Mouse (Mus musculus) embryonic facial prominence, embryonic 15.5 days (tissue): ENCODE data around the gene Gm10570. TPM values are rescaled to one million over a fixed set of nuclear protein-coding genes. Genes with fewer than 3 reads are reported as not detected.
A peak's percentile ranks its signal among the peaks of the same experiment; 100 is the strongest.

Source experiments
- ATAC-seq: fragments of 200-750 bp; cut with Nextera tagmentation; 2 replicates; pipeline ENCODE4 v1.8.0; 2017; ENCODE audit warnings: low read depth, moderate TSS enrichment; ENCODE audit not compliant: insufficient number of reproducible peaks, low FRiP score, low TSS enrichment
- H3K27ac ChIP-seq: fragments of 300-500 bp; sonication (generic); replicated peaks from 2 replicates; pipeline ENCODE4 v1.5.1; 2015; ENCODE audit warnings: mild to moderate bottlenecking, inconsistent platforms
- H3K27me3 ChIP-seq: fragments of 300-500 bp; sonication (generic); 2 replicates; pipeline ENCODE4 v1.6.1; 2015; ENCODE audit warnings: inconsistent platforms
- H3K36me3 ChIP-seq: fragments of 300-500 bp; sonication (generic); 2 replicates; pipeline ENCODE4 v1.6.1; 2015; ENCODE audit warnings: mild to moderate bottlenecking, inconsistent platforms
- H3K4me1 ChIP-seq: fragments of 300-500 bp; sonication (generic); 2 replicates; pipeline ENCODE4 v1.6.1; 2015; ENCODE audit warnings: inconsistent platforms
- H3K4me2 ChIP-seq: fragments of 300-500 bp; sonication (generic); replicated peaks from 2 replicates; pipeline ENCODE4 v1.6.1; 2015; ENCODE audit warnings: mild to moderate bottlenecking, inconsistent platforms
- H3K4me3 ChIP-seq: fragments of 300-500 bp; sonication (generic); replicated peaks from 2 replicates; pipeline ENCODE4 v1.5.1; 2015; ENCODE audit warnings: mild to moderate bottlenecking, inconsistent platforms
- H3K9ac ChIP-seq: fragments of 300-500 bp; sonication (generic); 2 replicates; pipeline ENCODE4 v1.6.1; 2015; ENCODE audit warnings: inconsistent platforms
- H3K9me3 ChIP-seq: fragments of 300-500 bp; sonication (generic); replicated peaks from 2 replicates; pipeline ENCODE4 v1.6.1; 2016; ENCODE audit warnings: inconsistent platforms
- WGBS: fragments of 180-500 bp; shearing (Covaris S2); methylation state at CpG from one replicate; pipeline ENCODE4 v1.1.7; 2015; 5-methylcytosine and 5-hydroxymethylcytosine counted together
- polyA plus RNA-seq: library from polyadenylated mRNA; unstranded; fragments of >200 nt; fragmentation: Nextera tagmentation; extraction: Ambion mirVana; gene quantifications from 2 replicates; pipeline ENCODE4 v1.2.1, GENCODE M21; 2015

The Gm10570 gene
- polyA plus RNA-seq, 1 experiment from 2014 or later = 0.36 TPM

DNA sequence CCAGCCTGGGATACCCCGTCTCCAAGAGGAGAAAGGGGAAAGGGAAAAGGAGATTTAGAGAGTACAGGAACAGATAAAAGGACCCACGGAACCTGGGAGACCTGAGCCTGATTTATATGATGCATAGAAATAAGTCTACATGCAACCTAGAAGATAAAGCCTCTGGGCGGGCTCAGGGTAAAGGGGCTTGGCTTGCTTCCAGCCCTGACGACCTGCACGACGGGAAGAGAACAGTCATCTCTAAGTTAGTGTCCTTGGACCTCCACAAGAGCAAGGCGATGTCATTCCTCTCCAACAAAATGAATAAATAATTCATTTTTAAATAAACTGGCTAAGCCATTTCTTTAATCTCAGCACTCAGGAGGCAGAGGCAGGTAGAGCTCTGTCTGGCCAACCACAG, 14.1 kb upstream of the Gm10570 start:
- H3K36me3 ChIP-seq = peaks cover 74% of the 10 kb centered on the region
- no peak overlapping the region for H3K9ac ChIP-seq
- H3K4me3 ChIP-seq = no peak overlapping the region
- H3K4me2 ChIP-seq = no peak overlapping the region
- no peaks in the 10 kb centered on the region for H3K4me1 ChIP-seq
- H3K27me3 ChIP-seq = no peaks in the 10 kb centered on the region
- H3K9me3 ChIP-seq = no peaks in the 10 kb centered on the region
- WGBS = 74% methylated on average over 7 of the region's 7 CpGs
- no peak overlapping the region for H3K27ac ChIP-seq
- no peak for ATAC-seq

DNA sequence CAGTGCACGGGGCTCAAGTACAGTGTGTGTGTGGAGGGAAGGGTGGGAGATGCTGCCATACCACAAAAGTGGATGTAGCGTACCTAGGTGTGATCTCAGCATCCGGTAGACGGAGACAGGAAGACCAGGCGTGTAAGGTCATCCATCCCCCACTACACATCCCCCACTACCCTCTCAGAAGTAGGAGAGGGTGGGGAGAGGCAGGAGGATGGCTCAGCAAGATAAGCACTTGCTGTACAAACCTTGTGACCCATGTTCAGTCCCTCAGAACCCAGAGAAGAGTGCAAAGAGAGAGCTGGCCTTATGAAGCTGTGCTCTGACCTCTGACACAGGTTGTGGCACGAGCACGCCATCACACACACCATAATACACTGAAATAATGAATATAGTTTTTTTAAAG, 13.2 kb upstream of the Gm10570 start:
- ATAC-seq = no peak
- H3K9ac ChIP-seq = no peak overlapping the region
- 90% methylated on average over 7 of the region's 7 CpGs for WGBS
- no peaks in the 10 kb centered on the region for H3K4me1 ChIP-seq
- H3K27me3 ChIP-seq = no peaks in the 10 kb centered on the region
- H3K4me3 ChIP-seq = no peak overlapping the region
- no peak overlapping the region for H3K27ac ChIP-seq
- H3K36me3 ChIP-seq = peaks cover 66% of the 10 kb centered on the region
- H3K4me2 ChIP-seq = no peak overlapping the region
- H3K9me3 ChIP-seq = no peaks in the 10 kb centered on the region

DNA sequence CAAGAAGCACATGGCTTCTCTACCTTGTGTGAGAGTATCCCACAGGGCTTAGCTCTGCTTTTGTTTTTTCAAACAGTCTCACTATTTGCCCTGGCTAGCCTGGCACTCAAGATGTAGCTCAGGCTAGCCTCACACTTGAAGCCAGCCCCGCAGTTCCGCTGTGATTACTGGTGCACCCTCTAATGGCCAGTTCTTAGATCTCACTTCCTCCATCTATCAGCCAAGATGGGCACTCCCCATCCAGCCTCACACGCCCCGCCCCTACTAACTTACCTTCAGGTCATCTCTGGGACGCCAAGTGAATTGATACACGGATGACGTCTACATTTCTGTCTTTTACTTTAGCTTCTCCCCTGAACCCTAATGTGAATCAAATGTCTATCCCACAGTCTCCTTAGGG, 11.1 kb upstream of the Gm10570 start:
- WGBS = 84% methylated on average over 7 of the region's 7 CpGs
- Histone ChIP-seq H3K36me3 (peaks cover 65% of the 10 kb centered on the region), H3K27me3 (no peaks in the 10 kb centered on the region), H3K9me3 (no peaks in the 10 kb centered on the region), H3K4me2 (no peak overlapping the region), H3K27ac (no peak overlapping the region), H3K4me1 (no peaks in the 10 kb centered on the region), H3K4me3 (no peak overlapping the region), H3K9ac (no peak overlapping the region)
- ATAC-seq = no peak

DNA sequence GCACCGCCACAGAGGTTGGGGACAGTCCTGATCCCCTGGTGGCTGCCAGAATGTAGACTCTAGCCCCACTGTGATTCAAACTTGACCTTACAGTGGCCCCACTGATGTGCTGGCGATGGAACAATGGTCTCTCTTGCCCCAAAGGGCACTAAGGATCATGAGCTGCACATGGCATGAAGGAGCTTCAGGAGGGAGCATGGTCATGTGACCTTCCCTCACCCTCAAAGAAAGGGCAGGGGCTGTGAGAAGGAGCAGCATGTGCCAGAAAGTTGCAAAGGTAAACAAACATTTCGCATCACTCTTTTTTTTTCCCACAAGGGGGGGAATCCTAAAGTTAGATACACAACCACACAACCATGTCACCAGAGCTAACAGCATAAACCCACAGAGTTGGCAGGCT, 9.6 kb upstream of the Gm10570 start:
- no peak overlapping the region for H3K4me3 ChIP-seq
- no peak overlapping the region for H3K9ac ChIP-seq
- no peak for ATAC-seq
- no peaks in the 10 kb centered on the region for H3K9me3 ChIP-seq
- no peak overlapping the region for H3K27ac ChIP-seq
- no peak overlapping the region for H3K4me2 ChIP-seq
- no peaks in the 10 kb centered on the region for H3K27me3 ChIP-seq
- 70% methylated on average over 3 of the region's 3 CpGs for WGBS
- H3K36me3 ChIP-seq = peaks cover 56% of the 10 kb centered on the region
- H3K4me1 ChIP-seq = no peaks in the 10 kb centered on the region

DNA sequence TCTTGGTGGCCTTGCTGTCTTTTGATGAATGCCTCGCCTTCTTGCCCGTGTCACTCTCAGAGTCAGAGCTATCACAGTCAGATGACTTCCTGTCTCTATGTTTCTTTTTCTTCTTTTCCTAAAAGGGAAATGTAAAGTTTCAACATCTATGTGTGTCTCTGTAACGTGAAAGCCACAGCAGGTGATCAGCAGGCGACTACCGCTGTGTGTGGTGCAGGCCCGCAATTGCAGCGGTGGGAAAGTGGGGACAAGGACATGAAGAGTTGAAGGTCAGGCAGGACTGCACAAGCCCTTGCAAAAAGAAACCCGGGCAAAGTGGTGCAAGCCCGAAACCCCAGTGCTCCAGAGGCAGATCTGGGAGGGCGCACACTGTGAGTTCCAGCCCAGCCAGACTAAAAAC, 8.2 kb upstream of the Gm10570 start:
- H3K36me3 ChIP-seq = peaks cover 43% of the 10 kb centered on the region
- ATAC-seq = no peak
- 79% methylated on average over 10 of the region's 10 CpGs for WGBS

DNA sequence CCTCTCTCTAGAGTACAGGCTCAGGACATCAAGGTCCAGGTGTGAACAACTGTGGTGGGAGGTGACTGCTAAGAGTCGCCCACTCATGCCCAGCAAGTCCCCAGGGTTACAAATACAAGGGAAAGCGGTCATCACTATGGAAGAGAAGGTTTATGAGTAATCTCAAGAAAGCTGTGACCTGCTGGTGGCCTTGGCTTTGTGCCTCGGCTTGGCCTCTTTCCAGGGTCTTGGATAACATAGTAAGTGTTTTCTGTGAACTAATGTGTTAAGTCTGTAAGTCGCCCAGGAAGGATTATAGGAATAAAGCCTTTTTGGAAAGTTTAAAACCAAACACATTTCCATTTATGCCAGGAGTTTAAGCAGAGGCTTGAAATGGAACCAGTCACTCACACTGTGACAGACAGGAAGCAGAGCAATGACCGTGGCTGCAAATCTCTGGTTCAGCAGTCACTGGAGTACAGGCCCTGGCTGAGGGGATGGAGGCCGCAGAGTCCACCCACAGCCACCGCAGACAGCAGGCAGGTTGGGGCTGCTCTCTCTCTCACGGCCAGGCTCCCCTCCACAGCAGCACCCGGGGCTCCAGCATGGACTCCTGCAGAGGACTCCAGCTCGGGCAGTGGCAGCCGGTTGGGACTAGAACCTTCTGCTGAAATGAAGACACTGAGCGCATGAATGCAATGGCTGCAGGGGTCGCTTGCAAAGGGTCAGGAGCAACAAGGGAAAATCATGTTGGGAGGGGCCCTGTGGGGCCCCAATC, 7.5 kb upstream of the Gm10570 start:
- Histone ChIP-seq H3K4me2 (no peak overlapping the region), H3K9me3 (no peaks in the 10 kb centered on the region), H3K27me3 (peaks cover under 1% of the 10 kb centered on the region; the same call in 1 of the 2 replicates), H3K4me3 (no peak overlapping the region), H3K36me3 (peaks cover 38% of the 10 kb centered on the region), H3K27ac (no peak overlapping the region), H3K4me1 (no peaks in the 10 kb centered on the region), H3K9ac (no peak overlapping the region)
- ATAC-seq = no peak
- 74% methylated on average over 13 of the region's 13 CpGs for WGBS

More for the DNA sequence above, 8.2 kb upstream of the Gm10570 start:
- Histone ChIP-seq H3K4me1 (no peaks in the 10 kb centered on the region), H3K9ac (no peak overlapping the region), H3K9me3 (no peaks in the 10 kb centered on the region), H3K4me3 (no peak overlapping the region), H3K27me3 (no peaks in the 10 kb centered on the region), H3K4me2 (no peak overlapping the region), H3K27ac (no peak overlapping the region)

DNA sequence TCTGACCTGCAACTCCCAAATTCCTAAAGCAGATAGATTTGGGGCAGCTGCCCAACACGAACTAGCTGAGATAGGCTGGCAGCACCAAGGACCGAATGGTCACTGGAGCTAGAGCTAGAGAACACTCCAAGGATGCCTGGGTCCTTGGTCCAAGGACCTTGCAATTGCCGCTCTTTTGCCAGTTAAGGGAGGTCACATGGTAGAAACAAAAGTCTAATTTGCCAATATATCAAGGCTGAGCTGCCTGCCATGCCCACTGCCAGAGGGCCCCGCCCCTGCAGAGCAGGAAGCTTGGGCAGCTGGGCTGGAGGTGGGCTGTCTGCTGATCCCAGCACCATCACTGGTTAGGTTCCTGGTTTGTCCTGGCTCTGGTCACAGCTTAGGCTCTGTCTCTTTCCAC, 5.1 kb upstream of the Gm10570 start:
- H3K9me3 ChIP-seq = no peaks in the 10 kb centered on the region
- peaks cover 21% of the 10 kb centered on the region for H3K36me3 ChIP-seq
- 95% methylated on average over 4 of the region's 4 CpGs for WGBS
- H3K4me1 ChIP-seq = peaks cover 6% of the 10 kb centered on the region
- H3K4me3 ChIP-seq = no peak overlapping the region
- H3K27me3 ChIP-seq = peaks cover 24% of the 10 kb centered on the region
- no peak overlapping the region for H3K9ac ChIP-seq
- no peak overlapping the region for H3K4me2 ChIP-seq
- no peak for ATAC-seq
- no peak overlapping the region for H3K27ac ChIP-seq

DNA sequence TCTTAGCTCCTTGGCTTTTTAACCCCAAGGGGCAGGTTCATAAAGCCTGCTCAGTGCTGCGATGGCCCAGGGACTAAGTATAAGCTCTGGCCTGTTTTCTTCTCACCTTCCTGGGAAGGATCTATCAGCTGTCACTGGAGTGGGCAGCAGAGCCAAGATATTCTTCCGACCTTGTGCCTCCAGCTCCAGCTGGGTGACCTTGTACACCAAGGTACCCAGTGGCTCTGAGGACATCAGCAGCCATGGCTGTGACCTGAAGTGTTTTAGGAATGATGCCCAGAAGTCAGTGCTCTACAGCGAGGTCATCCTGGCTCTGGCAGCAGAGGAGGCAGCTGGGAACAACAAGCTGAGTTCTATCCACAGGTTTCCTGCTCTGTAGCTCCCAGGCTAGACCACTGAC, 4.1 kb upstream of the Gm10570 start:
- Histone ChIP-seq H3K4me2 (no peak overlapping the region), H3K9ac (no peak overlapping the region), H3K36me3 (peaks cover 19% of the 10 kb centered on the region), H3K9me3 (no peaks in the 10 kb centered on the region), H3K4me1 (peaks cover 15% of the 10 kb centered on the region), H3K27me3 (peaks cover 32% of the 10 kb centered on the region), H3K4me3 (no peak overlapping the region), H3K27ac (no peak overlapping the region)
- ATAC-seq = no peak
- 85% methylated on average over 3 of the region's 3 CpGs for WGBS

DNA sequence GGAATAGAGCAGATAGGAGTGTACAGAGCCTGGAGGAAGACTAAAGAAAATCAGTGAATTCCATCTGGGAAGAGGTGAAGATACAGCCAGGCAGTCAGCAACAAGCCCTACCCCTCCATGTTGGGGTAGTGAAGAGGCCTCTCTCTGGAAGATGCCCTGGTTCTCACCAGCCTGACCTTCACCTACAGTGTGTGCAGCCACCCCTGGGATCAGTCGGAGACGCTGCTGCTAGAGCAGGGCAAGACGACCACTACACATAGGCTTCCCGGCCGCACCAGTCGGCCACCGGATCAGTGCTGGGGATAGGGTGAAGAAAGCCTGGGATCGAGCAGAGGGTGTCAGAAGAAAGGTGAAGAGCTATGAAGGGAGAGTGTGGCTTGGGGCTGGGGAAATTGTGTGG, 780 bp upstream of the Gm10570 start:
- WGBS = 53% methylated on average over 8 of the region's 8 CpGs
- H3K4me2 ChIP-seq = peak overlapping the region; percentile 92
- no peaks in the 10 kb centered on the region for H3K9me3 ChIP-seq
- H3K36me3 ChIP-seq = no peaks in the 10 kb centered on the region; the same call in 1 of the 2 replicates
- H3K4me1 ChIP-seq = peaks cover 17% of the 10 kb centered on the region
- peaks cover 46% of the 10 kb centered on the region for H3K27me3 ChIP-seq
- no peak overlapping the region for H3K9ac ChIP-seq
- H3K27ac ChIP-seq = no peak overlapping the region
- H3K4me3 ChIP-seq = peak overlapping the region; percentile 50
- no peak for ATAC-seq

DNA sequence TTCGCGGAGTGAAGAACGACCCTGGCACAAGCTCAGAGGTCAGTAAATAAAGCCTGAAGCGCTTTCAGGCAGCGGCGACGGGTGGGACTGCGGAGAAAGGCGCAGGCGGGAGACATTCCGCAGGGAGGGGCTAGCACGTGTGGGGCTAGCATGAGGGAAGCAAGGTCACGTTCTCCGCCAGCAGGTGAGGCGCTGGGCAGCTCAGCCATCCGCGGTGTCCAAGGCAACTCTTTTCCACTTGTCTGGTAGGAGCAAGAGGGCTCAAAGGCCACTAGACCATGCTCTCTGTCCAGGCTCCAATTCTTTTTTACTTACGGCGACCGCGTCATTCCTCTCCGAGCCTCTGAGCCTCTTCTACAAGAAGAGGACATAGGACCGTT, 633 bp downstream of the Gm10570 start:
- Histone ChIP-seq H3K36me3 (no peaks in the 10 kb centered on the region), H3K27ac (no peak overlapping the region), H3K4me1 (peaks cover 17% of the 10 kb centered on the region), H3K4me3 (peak overlapping the region; percentile 50), H3K4me2 (peak overlapping the region; percentile 92), H3K9me3 (no peaks in the 10 kb centered on the region), H3K27me3 (peaks cover 46% of the 10 kb centered on the region), H3K9ac (no peak overlapping the region)
- ATAC-seq = no peak
- WGBS = under 1% methylated on average over 23 of the region's 23 CpGs

DNA sequence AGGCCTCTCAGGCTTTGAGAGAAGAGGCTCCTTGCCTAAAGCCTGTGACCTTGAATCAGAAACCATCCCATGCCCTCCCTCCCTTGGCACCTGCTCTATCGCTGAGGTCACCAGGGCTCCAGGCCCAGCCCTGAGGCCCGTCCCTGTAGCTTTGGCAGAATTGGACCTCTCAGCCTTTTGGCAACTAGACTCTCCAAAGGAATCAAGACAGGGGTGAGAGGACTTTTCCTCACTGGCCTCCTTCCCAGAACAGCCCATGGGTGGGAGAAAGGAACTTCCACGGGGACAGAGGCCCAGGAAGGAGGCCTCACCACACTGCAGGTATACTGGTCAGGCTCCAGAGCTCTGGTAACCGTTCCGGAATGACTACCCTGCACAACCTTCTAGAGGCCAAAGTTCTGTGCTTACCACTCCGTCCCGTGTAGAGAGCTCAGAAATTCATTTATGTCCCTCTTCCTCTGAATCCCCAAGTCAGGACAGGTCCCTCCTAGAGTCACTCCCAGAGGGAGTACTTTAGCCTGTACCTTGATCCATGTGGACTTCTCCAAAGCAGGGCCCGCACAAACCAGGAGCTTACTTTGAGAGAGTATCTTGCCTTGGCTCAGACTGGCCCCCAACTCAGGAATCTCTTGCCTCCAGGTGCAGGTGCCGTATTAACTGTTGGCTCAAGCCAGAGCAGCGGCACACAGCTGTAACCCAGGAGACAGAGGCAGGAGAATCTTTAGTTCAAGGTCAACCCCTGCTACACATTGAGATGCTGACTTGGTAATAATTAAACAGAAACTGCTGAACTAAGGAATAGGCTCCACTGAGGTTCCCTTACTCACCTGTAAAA, 1.5 kb downstream of the Gm10570 start:
- Histone ChIP-seq H3K4me1 (peaks cover 17% of the 10 kb centered on the region), H3K4me3 (peak overlapping the region; percentile 50; the same call in 1 of the 2 replicates), H3K9me3 (no peaks in the 10 kb centered on the region), H3K27me3 (peaks cover 46% of the 10 kb centered on the region), H3K9ac (no peak overlapping the region), H3K36me3 (no peaks in the 10 kb centered on the region), H3K4me2 (peak overlapping the region; percentile 92; the same call in 1 of the 2 replicates), H3K27ac (no peak overlapping the region)
- ATAC-seq = no peak
- WGBS = 79% methylated on average over 10 of the region's 10 CpGs
